Mouse (Mus musculus): Measurements from ENCODE around the gene Ect2. TPM values are rescaled to one million over a fixed set of nuclear protein-coding genes. Genes with fewer than 3 reads are reported as not detected.

Gene Ect2
- total RNA-seq, 1 experiment from 2014 or later, result 8.7 TPM

GRCm38 (mm10) chr3:27156594-27156949 is 2.9 kb upstream of the Ect2 start:
- DNase-seq, result no peak

- no peak for DNase-seq
These were observed 2.3 kb upstream of the Ect2 start for GRCm38 (mm10) chr3:27155856-27156593.

- no peak for DNase-seq
These were observed 1.6 kb upstream of the Ect2 start for GRCm38 (mm10) chr3:27155051-27155855.

- no peak for DNase-seq
These were observed 602 bp upstream of the Ect2 start for GRCm38 (mm10) chr3:27154280-27154679.

GRCm38 (mm10) chr3:27153191-27153671 is 447 bp downstream of the Ect2 start:
- peak; percentile 19 for DNase-seq

- DNase-seq, result no peak
These were observed 7.9 kb downstream of the Ect2 start for GRCm38 (mm10) chr3:27145733-27146132.

GRCm38 (mm10) chr3:27143570-27143969 is 10.1 kb downstream of the Ect2 start:
- no peak for DNase-seq

GRCm38 (mm10) chr3:27140101-27140500 is 13.6 kb downstream of the Ect2 start:
- no peak for DNase-seq

- DNase-seq, result no peak
These were observed 31.7 kb downstream of the Ect2 start for GRCm38 (mm10) chr3:27121864-27122450.

GRCm38 (mm10) chr3:27120932-27121331 is 32.7 kb downstream of the Ect2 start:
- DNase-seq, result no peak

GRCm38 (mm10) chr3:27118227-27118626 is 35.5 kb downstream of the Ect2 start:
- peak; percentile 35 for DNase-seq

- DNase-seq, result no peak
These were observed 42.8 kb downstream of the Ect2 start for GRCm38 (mm10) chr3:27110860-27111259.

- no peak for DNase-seq
These were observed 44.6 kb downstream of the Ect2 start for GRCm38 (mm10) chr3:27109109-27109508.

GRCm38 (mm10) chr3:27107142-27107541 is 46.5 kb downstream of the Ect2 start:
- DNase-seq, result no peak

GRCm38 (mm10) chr3:27102965-27103364 is 50.7 kb downstream of the Ect2 start:
- DNase-seq, result no peak

- DNase-seq, result no peak
These were observed 55.0 kb downstream of the Ect2 start for GRCm38 (mm10) chr3:27098633-27099032.

- DNase-seq, result no peak
These were observed 67.5 kb downstream of the Ect2 start for GRCm38 (mm10) chr3:27086221-27086620.

- no peak for DNase-seq
These were observed 72.2 kb downstream of the Ect2 start for GRCm38 (mm10) chr3:27081229-27082060.

GRCm38 (mm10) chr3:27080061-27080770 is 73.5 kb downstream of the Ect2 start:
- no peak for DNase-seq

- no peak for DNase-seq
These were observed 79.8 kb downstream of the Ect2 start for GRCm38 (mm10) chr3:27073884-27074283.

- no peak for DNase-seq
These were observed 82.0 kb downstream of the Ect2 start for GRCm38 (mm10) chr3:27071706-27072105.

- no peak for DNase-seq
These were observed 83.3 kb downstream of the Ect2 start for GRCm38 (mm10) chr3:27070340-27070739.

Measured in adrenal gland, postnatal 25 days (tissue).